Mouse (Mus musculus): Measurements from ENCODE around the gene Ost4. TPM values are rescaled to one million over a fixed set of nuclear protein-coding genes. Genes with fewer than 3 reads are reported as not detected.

Ost4 gene
- 466 and 517 TPM in 2 replicates for polyA plus RNA-seq (2015; fragmentation: Nextera tagmentation; extraction: Ambion mirVana)

DNA sequence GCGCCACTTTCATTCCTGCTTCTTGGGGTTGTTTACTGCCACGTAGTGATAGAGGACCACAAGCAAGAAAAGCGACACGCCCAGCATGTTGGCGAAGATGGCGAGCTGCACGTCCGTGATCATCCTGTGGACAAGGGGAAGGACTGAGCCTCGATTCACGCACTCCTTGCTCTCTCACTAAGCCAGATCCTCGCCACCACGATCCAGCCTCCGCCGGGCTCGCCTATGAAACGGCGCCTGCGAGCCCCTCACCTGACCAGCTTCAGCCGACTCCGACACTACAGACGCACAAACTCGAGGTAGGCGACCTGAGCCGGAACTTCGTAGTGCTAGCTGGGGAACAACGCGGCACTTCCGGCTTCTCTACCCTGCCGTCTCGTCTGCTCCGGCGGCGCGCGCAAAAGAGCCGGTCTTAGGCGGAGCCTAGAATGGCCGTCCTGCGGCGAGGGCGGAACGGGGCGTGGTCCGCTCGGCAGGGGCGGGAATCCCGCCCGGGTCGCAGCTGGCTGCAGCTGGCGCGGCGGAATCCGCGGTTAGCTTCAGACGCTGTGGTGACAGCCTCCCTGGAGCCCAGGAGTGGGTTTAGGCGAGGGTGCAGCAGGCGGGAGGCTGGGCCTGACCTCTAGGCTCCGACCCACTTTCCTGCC is at the start of gene Ost4:
TSS of gene Ost4 (minus strand) at position 376 of the 647 bp plus-strand sequence.
- no peaks in the 10 kb centered on the region for H3K27me3 ChIP-seq (ENCODE audit: insufficient read depth, low read length)
- H3K9ac ChIP-seq (ENCODE audit: low read depth, low read length), result peak within 1 kb of the TSS; percentile 64
- peaks cover 22% of the 10 kb centered on the region; the same call in 1 of the 2 replicates for H3K36me3 ChIP-seq (ENCODE audit: insufficient read depth, low read length)
- ATAC-seq (replicated peaks; ENCODE audit: low FRiP score, low read depth) (peak; percentile 92), DNase-seq (ENCODE audit: low spot score) (peak; percentile 97)
- peaks cover 31% of the 10 kb centered on the region for H3K4me1 ChIP-seq (replicated peaks; ENCODE audit: insufficient read depth, low read length)
- peak within 1 kb of the TSS; percentile 95 for H3K27ac ChIP-seq
- H3K4me2 ChIP-seq (ENCODE audit: low read length), result peak within 1 kb of the TSS; percentile 93
- WGBS, result under 1% methylated on average over 58 of the region's 58 CpGs
- TF ChIP-seq CTCF (IDR thresholded peaks at IDR 0.05; ENCODE audit: low read depth), result no peak
- no peaks in the 10 kb centered on the region for H3K9me3 ChIP-seq (replicated peaks; ENCODE audit: low read length)
- peak within 1 kb of the TSS; percentile 67 for H3K4me3 ChIP-seq (replicated peaks; ENCODE audit: low read depth, low read length)

DNA sequence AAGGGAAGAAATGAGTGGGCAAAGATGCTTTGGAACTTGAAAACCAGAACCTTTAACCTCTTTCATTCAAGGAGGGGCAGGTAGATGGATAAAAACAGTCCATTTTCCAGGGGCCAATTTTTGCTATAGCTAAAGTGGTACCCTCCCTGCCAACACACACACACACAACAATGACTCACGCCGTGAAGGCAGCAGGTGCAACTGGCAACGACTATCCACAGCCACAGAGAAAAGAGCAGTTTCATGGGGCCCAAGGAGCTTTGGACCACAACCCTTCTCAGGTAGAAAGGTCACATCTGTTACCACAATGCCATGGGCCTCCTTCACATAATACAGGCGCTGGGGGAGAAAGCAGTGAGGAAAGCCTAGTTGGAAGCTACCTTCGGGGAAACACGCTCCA is 48.2 kb upstream of the Ost4 start:
- Histone ChIP-seq H3K4me3 (replicated peaks; ENCODE audit: low read depth, low read length) (no peak overlapping the region), H3K9ac (ENCODE audit: low read depth, low read length) (no peak overlapping the region), H3K4me1 (replicated peaks; ENCODE audit: insufficient read depth, low read length) (peaks cover 18% of the 10 kb centered on the region; the same call in 1 of the 2 replicates), H3K9me3 (replicated peaks; ENCODE audit: low read length) (no peaks in the 10 kb centered on the region), H3K4me2 (ENCODE audit: low read length) (no peak overlapping the region), H3K36me3 (ENCODE audit: insufficient read depth, low read length) (peaks cover 27% of the 10 kb centered on the region), H3K27ac (no peak overlapping the region), H3K27me3 (ENCODE audit: insufficient read depth, low read length) (no peaks in the 10 kb centered on the region)
- WGBS, result 94% methylated on average over 6 of the region's 6 CpGs
- no peak for TF ChIP-seq CTCF (IDR thresholded peaks at IDR 0.05; ENCODE audit: low read depth)
- DNase-seq (ENCODE audit: low spot score) (no peak), ATAC-seq (replicated peaks; ENCODE audit: low FRiP score, low read depth) (no peak)

DNA sequence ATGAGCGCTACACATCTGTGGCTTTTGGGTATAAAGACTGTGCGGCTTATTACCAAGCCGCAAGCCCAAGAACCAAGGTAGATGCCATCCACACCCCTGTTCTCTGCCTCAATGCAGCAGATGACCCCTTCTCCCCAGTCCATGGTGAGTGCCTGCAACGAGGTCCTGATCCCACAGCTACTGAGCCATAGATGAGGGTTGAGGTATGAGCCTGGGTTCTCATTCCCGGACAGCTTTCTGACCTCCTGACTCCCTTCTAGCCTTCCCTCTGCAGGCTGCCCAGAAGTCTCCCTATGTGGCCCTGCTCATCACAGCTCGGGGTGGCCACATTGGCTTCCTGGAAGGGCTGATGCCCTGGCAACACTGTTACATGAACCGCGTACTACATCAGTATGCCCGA is 47.0 kb upstream of the Ost4 start:
- Histone ChIP-seq H3K4me1 (replicated peaks; ENCODE audit: insufficient read depth, low read length) (peaks cover 22% of the 10 kb centered on the region), H3K27ac (no peak overlapping the region), H3K27me3 (ENCODE audit: insufficient read depth, low read length) (no peaks in the 10 kb centered on the region), H3K4me2 (ENCODE audit: low read length) (no peak overlapping the region), H3K36me3 (ENCODE audit: insufficient read depth, low read length) (peaks cover 27% of the 10 kb centered on the region), H3K4me3 (replicated peaks; ENCODE audit: low read depth, low read length) (no peak overlapping the region), H3K9ac (ENCODE audit: low read depth, low read length) (no peak overlapping the region), H3K9me3 (replicated peaks; ENCODE audit: low read length) (no peaks in the 10 kb centered on the region)
- WGBS, result 96% methylated on average over 9 of the region's 9 CpGs
- no peak for ATAC-seq (replicated peaks; ENCODE audit: low FRiP score, low read depth)
- no peak for TF ChIP-seq CTCF (IDR thresholded peaks at IDR 0.05; ENCODE audit: low read depth)
- no peak for DNase-seq (ENCODE audit: low spot score)

DNA sequence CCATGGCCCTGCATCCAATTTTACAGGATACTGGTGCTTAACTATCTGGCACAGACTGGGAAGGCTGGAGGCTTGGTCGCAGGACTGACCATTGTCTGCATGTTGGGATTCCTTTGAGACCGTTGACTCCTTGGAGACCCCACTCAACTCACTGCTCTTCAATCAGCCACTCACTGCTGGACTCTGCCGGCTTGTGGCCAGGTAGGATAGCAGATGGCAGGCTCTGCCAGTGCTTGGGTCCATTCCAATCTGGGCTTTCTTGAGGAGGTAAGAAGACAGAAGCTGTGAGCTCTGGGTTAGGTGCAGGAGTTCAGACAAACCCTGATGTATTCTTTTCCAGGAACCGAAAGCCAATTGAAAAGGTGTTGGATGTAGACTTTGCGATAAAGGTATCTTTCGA is 46.5 kb upstream of the Ost4 start:
- ATAC-seq (replicated peaks; ENCODE audit: low FRiP score, low read depth), result no peak
- no peak overlapping the region for H3K9ac ChIP-seq (ENCODE audit: low read depth, low read length)
- WGBS, result 96% methylated on average over 6 of the region's 6 CpGs
- H3K4me2 ChIP-seq (ENCODE audit: low read length), result no peak overlapping the region
- H3K36me3 ChIP-seq (ENCODE audit: insufficient read depth, low read length), result peaks cover 27% of the 10 kb centered on the region
- TF ChIP-seq CTCF (IDR thresholded peaks at IDR 0.05; ENCODE audit: low read depth), result no peak
- no peak overlapping the region for H3K27ac ChIP-seq
- peaks cover 17% of the 10 kb centered on the region for H3K4me1 ChIP-seq (replicated peaks; ENCODE audit: insufficient read depth, low read length)
- no peak overlapping the region for H3K4me3 ChIP-seq (replicated peaks; ENCODE audit: low read depth, low read length)
- no peaks in the 10 kb centered on the region for H3K9me3 ChIP-seq (replicated peaks; ENCODE audit: low read length)
- no peak for DNase-seq (ENCODE audit: low spot score)
- H3K27me3 ChIP-seq (ENCODE audit: insufficient read depth, low read length), result no peaks in the 10 kb centered on the region

DNA sequence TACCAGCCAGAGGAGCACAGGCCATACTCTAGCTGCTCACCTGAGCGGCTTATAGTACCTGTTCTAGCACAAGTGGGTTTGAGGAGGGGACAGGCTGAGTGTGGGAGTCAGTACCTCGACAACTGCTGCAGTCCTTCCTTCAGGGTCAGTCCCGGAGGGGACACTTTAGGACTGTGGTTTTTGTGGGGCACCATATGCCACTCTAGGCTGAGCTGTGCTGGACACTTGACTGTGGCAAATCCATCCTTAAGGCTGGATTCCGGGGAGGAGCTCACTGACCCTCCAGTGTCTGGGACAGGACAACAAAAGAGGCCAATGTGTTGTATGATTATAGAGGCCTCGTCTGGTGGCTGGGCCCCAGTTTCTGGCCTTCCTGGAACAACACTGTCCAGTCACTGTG is 45.0 kb upstream of the Ost4 start:
- TF ChIP-seq CTCF (IDR thresholded peaks at IDR 0.05; ENCODE audit: low read depth), result no peak
- Histone ChIP-seq H3K9ac (ENCODE audit: low read depth, low read length) (no peak overlapping the region), H3K4me1 (replicated peaks; ENCODE audit: insufficient read depth, low read length) (peaks cover 6% of the 10 kb centered on the region), H3K27me3 (ENCODE audit: insufficient read depth, low read length) (no peaks in the 10 kb centered on the region), H3K36me3 (ENCODE audit: insufficient read depth, low read length) (peaks cover 27% of the 10 kb centered on the region), H3K4me2 (ENCODE audit: low read length) (no peak overlapping the region), H3K27ac (no peak overlapping the region), H3K4me3 (replicated peaks; ENCODE audit: low read depth, low read length) (no peak overlapping the region), H3K9me3 (replicated peaks; ENCODE audit: low read length) (no peaks in the 10 kb centered on the region)
- DNase-seq (ENCODE audit: low spot score) (no peak), ATAC-seq (replicated peaks; ENCODE audit: low FRiP score, low read depth) (no peak)
- WGBS, result 82% methylated on average over 5 of the region's 5 CpGs

DNA sequence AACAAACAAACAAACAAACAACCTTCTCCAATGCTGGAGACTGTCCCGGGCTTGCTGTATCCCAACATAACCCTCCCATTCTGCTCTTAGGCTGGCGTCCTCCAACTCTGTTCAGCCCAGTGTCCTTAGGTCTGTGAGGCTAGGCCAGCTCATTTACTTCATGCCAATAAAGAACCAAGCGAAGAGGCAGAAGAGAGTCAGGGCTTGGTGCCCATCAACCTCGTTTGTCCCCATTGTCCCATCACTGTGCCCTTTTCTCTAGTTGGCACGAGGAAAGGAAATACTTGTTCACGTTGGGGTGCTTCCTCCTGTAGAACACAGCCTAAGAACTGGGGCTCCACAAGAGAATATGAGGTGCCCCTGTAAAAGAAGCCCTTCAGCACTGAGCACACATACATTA is 44.1 kb upstream of the Ost4 start:
- WGBS, result 84% methylated on average over 6 of the region's 6 CpGs
- H3K9me3 ChIP-seq (replicated peaks; ENCODE audit: low read length), result no peaks in the 10 kb centered on the region
- peaks cover 27% of the 10 kb centered on the region for H3K36me3 ChIP-seq (ENCODE audit: insufficient read depth, low read length)
- DNase-seq (ENCODE audit: low spot score), result no peak
- peaks cover 5% of the 10 kb centered on the region for H3K4me1 ChIP-seq (replicated peaks; ENCODE audit: insufficient read depth, low read length)
- no peak overlapping the region for H3K4me3 ChIP-seq (replicated peaks; ENCODE audit: low read depth, low read length)
- H3K27ac ChIP-seq, result no peak overlapping the region
- no peak for TF ChIP-seq CTCF (IDR thresholded peaks at IDR 0.05; ENCODE audit: low read depth)
- no peak for ATAC-seq (replicated peaks; ENCODE audit: low FRiP score, low read depth)
- no peaks in the 10 kb centered on the region for H3K27me3 ChIP-seq (ENCODE audit: insufficient read depth, low read length)
- no peak overlapping the region for H3K9ac ChIP-seq (ENCODE audit: low read depth, low read length)
- H3K4me2 ChIP-seq (ENCODE audit: low read length), result no peak overlapping the region

DNA sequence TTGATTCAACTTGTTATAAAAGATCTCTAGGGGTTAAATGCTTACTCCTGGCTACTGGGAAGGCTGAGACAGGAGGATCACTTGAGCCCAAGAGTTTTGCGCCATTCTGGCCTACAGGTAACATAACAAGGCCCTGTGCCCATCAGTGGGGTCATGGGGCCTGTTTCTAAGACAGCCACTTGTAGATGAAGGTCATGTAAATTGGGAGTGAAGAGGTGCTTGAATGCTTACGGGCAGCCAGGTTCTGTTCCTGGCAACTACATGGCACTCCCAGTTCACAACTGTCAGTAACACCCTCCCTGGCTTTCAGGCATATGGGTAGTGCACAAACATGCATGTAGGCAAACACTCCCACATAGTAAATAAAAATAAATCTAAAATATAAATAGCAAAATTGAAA is 43.3 kb upstream of the Ost4 start:
- no peak for ATAC-seq (replicated peaks; ENCODE audit: low FRiP score, low read depth)
- WGBS, result 90% methylated on average over 2 of the region's 2 CpGs
- Histone ChIP-seq H3K4me1 (replicated peaks; ENCODE audit: insufficient read depth, low read length) (peaks cover 5% of the 10 kb centered on the region), H3K27me3 (ENCODE audit: insufficient read depth, low read length) (no peaks in the 10 kb centered on the region), H3K4me3 (replicated peaks; ENCODE audit: low read depth, low read length) (no peak overlapping the region), H3K9ac (ENCODE audit: low read depth, low read length) (no peak overlapping the region), H3K36me3 (ENCODE audit: insufficient read depth, low read length) (peaks cover 26% of the 10 kb centered on the region), H3K27ac (no peak overlapping the region), H3K4me2 (ENCODE audit: low read length) (peak overlapping the region; percentile 97; the same call in 1 of the 2 replicates), H3K9me3 (replicated peaks; ENCODE audit: low read length) (no peaks in the 10 kb centered on the region)
- no peak for DNase-seq (ENCODE audit: low spot score)
- no peak for TF ChIP-seq CTCF (IDR thresholded peaks at IDR 0.05; ENCODE audit: low read depth)

Measured in kidney, postnatal 0 days (tissue).